Mouse (Mus musculus) adipocyte (in vitro differentiated cells): ENCODE data around the gene Timp4.
"Not testable (repeated sequence)": the region's sequence is repeated elsewhere in the genome, so short reads cannot be mapped to it uniquely, and the experiment has no call there.

Experiments
- DNase-seq: peaks from one replicate; pipeline ENCODE4 v3.0.0-alpha.2; 2016; ENCODE audit warnings: low spot score

Gene Timp4

DNA sequence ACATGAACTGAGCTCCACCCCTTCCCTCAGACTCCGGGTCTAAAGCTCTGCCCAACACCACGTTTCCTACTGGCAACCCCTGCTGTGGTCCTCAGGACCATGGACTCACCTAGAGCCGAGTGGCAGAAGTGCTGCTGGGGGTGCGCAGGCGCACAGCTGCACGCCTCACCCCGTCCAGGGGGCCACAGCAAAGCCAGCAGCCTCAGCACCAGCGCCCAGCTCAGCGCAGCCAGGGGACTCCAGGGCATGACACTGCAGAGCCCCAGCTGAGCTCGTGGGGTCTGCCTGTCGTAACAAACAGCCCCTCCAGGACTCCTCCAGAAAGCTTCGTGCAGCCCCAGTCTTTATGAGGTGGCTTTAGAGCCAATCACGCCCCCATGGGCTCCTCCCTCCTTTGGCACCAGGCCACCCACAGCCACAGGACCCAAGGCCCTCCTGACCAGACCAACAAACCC, 447 bp downstream of the Timp4 start:
- no peak for DNase-seq

- no peak for DNase-seq
These were observed 6.4 kb downstream of the Timp4 start for GRCm38 (mm10) chr6:115245500-115246058.

- peak; percentile 50 for DNase-seq
These were observed 7.8 kb downstream of the Timp4 start for GRCm38 (mm10) chr6:115244222-115244621.

DNA sequence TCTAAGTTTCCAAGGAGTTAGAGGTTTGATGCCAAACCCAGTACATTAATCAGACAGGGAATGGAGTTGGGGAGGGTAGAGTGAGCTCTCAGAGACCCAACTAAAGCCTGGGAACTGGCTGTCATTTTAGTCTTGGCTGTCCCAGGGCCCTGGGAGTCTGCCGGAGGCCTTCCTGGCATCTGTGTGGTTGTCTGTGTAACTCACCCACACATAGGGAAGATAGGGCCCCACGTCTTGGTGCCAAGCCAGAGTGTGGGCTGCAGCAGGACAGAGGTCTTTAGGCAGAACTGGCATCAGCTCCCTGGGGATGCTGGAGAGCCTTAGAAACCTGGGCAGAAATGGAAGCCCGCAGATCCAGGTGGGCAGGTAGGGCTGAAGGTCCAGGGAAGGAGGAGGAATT, 10.1 kb downstream of the Timp4 start:
- peak; percentile 83 for DNase-seq

DNA sequence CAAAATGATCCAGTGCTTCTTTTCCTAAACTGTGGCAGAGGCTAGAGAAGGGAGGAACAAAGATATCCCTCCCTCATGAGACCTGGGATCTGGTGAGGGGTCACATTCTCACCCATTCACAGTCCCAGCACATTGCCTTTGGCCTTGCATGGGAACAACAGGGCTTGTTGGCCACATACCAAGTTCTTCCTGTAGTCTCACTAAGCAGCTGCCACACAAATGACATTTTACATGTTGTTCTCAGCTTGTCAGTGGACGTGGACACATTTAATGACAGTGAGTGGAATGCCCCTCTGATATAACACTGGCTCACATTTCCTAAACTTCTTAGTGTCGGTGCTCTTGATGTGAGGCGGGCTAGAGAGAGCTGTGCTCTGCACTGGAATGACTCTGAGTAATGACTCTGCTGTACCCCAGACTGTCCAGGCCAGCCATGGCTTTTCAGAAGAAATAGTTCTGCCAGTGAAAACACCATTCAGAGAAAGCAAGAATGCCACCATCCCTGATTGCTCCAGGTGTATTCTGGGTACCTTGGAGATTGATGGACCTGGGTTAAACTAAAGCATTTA, 10.8 kb downstream of the Timp4 start:
- DNase-seq: peak; percentile 96

DNA sequence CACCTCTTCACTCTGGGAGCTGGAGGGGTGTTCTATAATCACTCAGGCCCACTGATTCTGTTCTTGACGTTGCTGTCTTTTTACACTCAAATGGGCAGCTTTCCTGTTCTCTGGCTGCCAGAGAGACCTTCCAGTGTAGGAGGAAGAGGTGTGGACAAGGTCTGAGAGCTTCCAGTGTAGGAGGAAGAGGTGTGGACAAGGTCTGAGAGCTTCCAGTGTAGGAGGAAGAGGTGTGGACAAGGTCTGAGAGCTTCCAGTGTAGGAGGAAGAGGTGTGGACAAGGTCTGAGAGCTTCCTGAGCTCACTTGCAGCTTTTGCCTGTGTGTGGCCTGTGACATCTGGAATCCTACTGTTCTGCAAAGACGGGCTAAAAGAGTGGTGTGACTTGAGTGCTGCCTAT, 11.6 kb downstream of the Timp4 start:
- not testable (repeated sequence) for DNase-seq

DNA sequence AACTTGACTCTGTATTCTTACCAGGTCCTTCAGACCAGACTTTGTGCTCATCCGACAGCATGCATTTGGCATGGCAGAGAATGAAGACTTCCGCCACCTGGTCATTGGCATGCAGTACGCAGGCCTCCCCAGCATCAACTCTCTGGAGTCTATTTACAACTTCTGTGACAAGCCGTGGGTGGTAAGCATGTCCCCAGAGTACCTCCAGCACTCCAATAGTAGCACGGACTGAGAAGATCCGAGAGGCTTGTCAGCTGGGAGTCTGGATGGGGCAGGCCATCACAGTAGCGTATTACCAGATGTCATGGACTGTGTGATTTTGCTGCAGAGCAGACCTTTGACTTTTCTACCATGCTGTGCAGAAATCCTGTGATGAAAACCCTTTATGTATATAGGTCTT, 12.7 kb downstream of the Timp4 start:
- DNase-seq: peak; percentile 64

GRCm38 (mm10) chr6:115238031-115239027, 13.7 kb downstream of the Timp4 start:
- DNase-seq: peak; percentile 100

GRCm38 (mm10) chr6:115232562-115232961, 19.4 kb downstream of the Timp4 start:
- DNase-seq: peak; percentile 76

DNA sequence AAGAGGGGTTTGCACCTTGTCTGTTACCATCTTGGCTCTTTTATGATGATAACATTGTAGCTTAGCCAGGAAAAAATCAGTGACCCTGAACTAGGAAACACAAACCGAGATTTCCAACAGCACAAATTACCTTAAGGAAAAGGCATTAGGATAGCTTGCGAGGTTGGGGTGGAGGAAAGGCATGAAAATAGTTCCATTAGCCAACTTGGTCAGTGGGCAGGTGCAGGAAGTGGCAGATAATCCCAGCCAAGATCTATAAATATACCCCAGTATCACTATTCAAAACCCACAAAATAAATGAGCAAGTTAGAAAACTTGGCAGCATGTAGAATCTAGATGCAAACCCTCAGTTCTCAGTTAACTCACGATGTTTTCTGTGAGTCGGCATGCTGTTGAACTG, 20.2 kb downstream of the Timp4 start:
- peak; percentile 50 for DNase-seq

DNA sequence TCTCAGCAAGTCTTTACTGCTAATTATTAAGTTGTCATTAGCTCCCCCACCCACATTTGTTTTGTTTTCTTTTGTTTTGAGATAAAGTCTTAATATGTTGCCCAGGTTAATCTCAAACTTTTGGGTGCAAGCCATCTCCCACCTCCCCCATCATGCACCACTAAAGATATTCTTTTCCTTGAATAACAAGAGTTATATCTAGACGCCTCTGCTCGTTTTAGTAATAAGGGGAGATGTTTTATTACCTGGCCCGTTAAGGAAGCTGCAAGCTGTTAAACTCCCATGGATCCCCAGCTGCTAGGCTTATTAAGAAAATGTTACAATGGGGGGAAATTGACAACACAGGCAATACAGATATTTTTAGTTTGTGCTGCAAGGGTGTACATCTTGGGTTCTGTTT, 21.4 kb downstream of the Timp4 start:
- no peak for DNase-seq

DNA sequence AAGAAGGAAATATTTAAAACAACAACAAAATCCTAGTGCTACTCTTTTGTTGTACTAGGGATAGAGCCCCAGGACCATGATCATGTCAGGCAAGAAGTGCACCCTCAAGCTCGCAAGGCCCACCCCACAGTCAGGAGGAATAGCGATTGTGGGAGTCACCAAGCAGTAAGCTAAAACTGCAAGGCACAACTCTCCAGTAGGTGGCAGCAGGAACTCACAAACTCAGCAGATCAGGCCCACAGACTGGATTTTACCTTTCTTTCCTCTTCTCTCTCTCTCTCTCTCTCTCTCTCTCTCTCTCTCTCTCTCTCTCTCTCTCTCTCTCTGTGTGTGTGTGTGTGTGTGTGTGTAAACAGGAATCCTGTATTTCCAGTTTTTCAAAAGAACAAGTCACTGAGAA, 24.5 kb downstream of the Timp4 start:
- peak; percentile 96 for DNase-seq

DNA sequence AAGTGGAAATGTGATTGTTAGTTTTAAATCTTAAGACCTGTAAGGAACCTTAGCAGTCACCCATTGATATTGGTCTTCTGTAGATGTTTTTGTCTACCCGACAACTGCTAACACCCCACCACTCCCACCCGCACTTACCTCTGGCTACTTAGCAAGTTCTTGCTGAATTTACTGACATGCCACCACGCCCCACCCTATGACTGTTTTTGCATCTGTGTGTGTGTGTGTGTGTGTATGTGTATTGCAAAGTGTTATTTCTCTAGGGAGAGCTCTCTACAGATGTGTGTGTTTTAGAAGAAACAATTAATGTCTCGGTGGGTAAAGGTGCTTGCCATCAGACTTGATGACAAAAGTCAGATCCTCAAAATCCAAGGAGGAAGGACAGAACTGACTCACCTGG, 25.0 kb downstream of the Timp4 start, which contains the start of gene Gm17482:
Gm17482 (plus strand) TSS at position 301 of the 400 bp plus-strand sequence.
- no peak for DNase-seq

DNA sequence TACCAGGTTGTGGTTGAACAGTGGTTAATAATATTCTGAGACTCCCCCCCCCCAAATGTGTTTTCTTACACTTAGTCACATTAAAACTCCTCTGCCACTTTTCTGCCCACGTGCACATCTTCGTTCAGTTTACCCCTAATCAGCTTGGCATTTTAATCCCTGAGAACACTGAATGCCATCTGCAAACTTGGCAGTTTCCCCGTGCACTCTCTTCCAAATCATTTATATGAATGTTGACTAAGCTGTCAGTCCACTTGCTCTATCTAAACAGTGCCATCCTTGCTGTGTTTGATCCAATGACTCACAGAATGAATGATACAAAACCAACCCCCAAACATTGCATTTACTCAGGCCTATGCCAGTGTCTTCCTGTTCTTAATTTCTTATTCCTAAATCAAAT, 26.5 kb downstream of the Timp4 start:
- peak; percentile 83 for DNase-seq

DNA sequence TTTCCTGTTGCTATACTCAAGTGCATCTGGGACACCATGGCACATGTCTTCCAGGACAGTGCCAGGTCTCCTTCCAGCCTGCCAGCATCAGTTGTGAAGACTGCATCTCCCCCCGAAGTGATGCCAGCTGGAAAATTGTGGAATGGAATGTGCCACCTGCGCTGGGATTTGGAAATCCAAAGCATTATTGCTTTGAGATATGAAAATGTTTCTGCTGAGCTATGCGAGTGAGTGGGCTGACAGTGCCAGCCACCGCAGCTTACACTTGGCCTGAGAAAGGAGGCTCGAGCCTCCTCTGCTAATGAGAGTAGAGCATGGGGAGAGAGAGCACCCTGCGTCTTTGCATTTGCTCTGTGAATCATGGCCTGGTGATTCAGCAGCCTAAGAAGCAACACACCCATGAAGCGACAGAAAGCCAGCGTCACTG, 30.8 kb downstream of the Timp4 start:
- no peak for DNase-seq

GRCm38 (mm10) chr6:115213129-115213528, 38.9 kb downstream of the Timp4 start:
- no peak for DNase-seq

GRCm38 (mm10) chr6:115212132-115212903, 39.7 kb downstream of the Timp4 start:
- DNase-seq: no peak

DNA sequence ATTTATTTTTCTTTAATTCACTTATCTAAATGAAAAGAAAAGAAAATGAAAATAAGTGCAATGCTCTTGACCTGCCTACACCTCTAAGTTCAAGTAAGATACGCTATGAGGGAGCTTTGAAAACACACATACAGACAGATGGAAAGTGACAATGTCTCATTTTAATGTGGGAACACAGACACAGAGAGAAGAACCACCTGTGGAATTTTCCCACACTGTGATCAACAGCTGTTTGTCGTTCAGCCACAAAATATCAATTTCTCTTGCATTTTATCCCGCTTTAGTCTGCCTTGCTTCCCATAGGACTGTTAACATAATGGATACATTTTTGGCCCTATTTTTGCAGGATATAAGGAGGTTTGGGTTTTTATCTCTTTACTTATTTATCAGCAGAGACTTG, 41.2 kb downstream of the Timp4 start:
- no peak for DNase-seq

DNA sequence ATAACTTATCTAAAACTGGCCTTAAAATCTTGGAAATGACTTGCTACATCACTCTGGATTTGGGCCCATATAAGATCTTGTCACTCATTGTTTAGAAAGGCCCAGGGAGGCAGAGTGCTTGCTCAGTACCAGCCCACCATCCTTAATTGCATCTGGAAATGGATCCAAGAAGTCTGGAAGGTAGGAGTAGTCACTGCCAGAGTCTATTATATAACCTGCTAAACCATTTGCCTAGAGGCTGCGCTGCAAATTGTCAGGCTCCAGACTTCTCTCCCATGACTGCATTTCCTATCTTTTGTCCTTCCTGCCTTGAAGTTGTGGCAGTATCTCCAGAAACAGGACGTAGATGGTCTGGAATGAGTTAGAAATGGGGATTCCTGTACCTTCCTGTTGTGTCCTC, 41.8 kb downstream of the Timp4 start:
- no peak for DNase-seq

DNA sequence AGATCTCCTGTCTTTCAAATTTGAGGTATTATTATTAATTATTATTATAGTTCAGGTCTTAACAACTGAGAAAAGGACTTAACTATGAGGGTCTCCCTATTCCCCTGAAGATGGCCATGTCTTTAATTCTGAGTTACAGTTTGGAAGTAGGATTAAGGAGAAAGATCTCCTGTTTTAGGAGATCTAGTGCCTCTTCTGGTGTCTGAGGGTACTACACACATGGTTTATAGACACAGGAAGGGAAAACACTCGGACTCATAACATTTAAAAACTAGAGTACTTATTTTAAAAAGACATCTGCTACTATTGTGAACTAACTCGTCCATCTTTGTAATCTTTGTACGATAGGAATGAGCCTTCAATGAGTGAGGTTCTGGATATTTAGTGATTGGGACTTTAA, 49.0 kb downstream of the Timp4 start:
- DNase-seq: no peak

GRCm38 (mm10) chr6:115200753-115201152, 51.3 kb downstream of the Timp4 start:
- DNase-seq: no peak
